Mouse (Mus musculus): ENCODE measurements around the gene Rcn2.
"Not testable (repeated sequence)": the region's sequence is repeated elsewhere in the genome, so short reads cannot be mapped to it uniquely, and the experiment has no call there.

Rcn2 gene

GRCm38 (mm10) chr9:56041372-56042180 lies at the start of gene Rcn2:
Rcn2 (plus strand) TSS chr9:56041845.
- DNase-seq (ENCODE audit: low read depth, low spot score): peak; percentile 96

GRCm38 (mm10) chr9:56004679-56005078 lies 37.0 kb upstream of the Rcn2 start:
- DNase-seq (ENCODE audit: low read depth, low spot score): not testable (repeated sequence)

GRCm38 (mm10) chr9:56010450-56010849 lies 31.2 kb upstream of the Rcn2 start, which contains the start of gene 4930563M21Rik:
4930563M21Rik (minus strand) TSS chr9:56010550.
- no peak for DNase-seq (ENCODE audit: low read depth, low spot score)

- peak; percentile 27 for DNase-seq (ENCODE audit: low read depth, low spot score)
These were observed 16.9 kb upstream of the Rcn2 start for GRCm38 (mm10) chr9:56024772-56025171.

GRCm38 (mm10) chr9:56027292-56027691 lies 14.4 kb upstream of the Rcn2 start:
- no peak for DNase-seq (ENCODE audit: low read depth, low spot score)

- DNase-seq (ENCODE audit: low read depth, low spot score): no peak
These were observed 9.4 kb upstream of the Rcn2 start for GRCm38 (mm10) chr9:56032219-56032618.

GRCm38 (mm10) chr9:56042181-56042621 lies 556 bp downstream of the Rcn2 start:
- no peak for DNase-seq (ENCODE audit: low read depth, low spot score)

GRCm38 (mm10) chr9:56053796-56054195 lies 12.2 kb downstream of the Rcn2 start:
- DNase-seq (ENCODE audit: low read depth, low spot score): no peak

- DNase-seq (ENCODE audit: low read depth, low spot score): no peak
These were observed 14.5 kb downstream of the Rcn2 start for GRCm38 (mm10) chr9:56056147-56056546.

- no peak for DNase-seq (ENCODE audit: low read depth, low spot score)
These were observed 20.7 kb downstream of the Rcn2 start for GRCm38 (mm10) chr9:56062336-56062735.

GRCm38 (mm10) chr9:56065011-56065410 lies 23.4 kb downstream of the Rcn2 start:
- no peak for DNase-seq (ENCODE audit: low read depth, low spot score)

GRCm38 (mm10) chr9:56067964-56068363 lies 26.3 kb downstream of the Rcn2 start:
- no peak for DNase-seq (ENCODE audit: low read depth, low spot score)

- no peak for DNase-seq (ENCODE audit: low read depth, low spot score)
These were observed 27.0 kb downstream of the Rcn2 start for GRCm38 (mm10) chr9:56068630-56069029.

- no peak for DNase-seq (ENCODE audit: low read depth, low spot score)
These were observed 31.2 kb downstream of the Rcn2 start for GRCm38 (mm10) chr9:56072861-56073260.

- DNase-seq (ENCODE audit: low read depth, low spot score): no peak
These were observed 33.2 kb downstream of the Rcn2 start for GRCm38 (mm10) chr9:56074863-56075262.

GRCm38 (mm10) chr9:56075264-56075663 lies 33.6 kb downstream of the Rcn2 start:
- peak; percentile 92 for DNase-seq (ENCODE audit: low read depth, low spot score)

- peak; percentile 79 for DNase-seq (ENCODE audit: low read depth, low spot score)
These were observed 34.4 kb downstream of the Rcn2 start for GRCm38 (mm10) chr9:56075901-56076620.

GRCm38 (mm10) chr9:56079587-56079986 lies 37.9 kb downstream of the Rcn2 start:
- DNase-seq (ENCODE audit: low read depth, low spot score): no peak

GRCm38 (mm10) chr9:56086524-56086923 lies 44.9 kb downstream of the Rcn2 start:
- DNase-seq (ENCODE audit: low read depth, low spot score): no peak

GRCm38 (mm10) chr9:56089778-56090520 lies 48.3 kb downstream of the Rcn2 start, which contains the start of gene Pstpip1:
Pstpip1 (plus strand) TSS chr9:56089962.
- DNase-seq (ENCODE audit: low read depth, low spot score): peak; percentile 87

GRCm38 (mm10) chr9:56090546-56091225 lies 49.0 kb downstream of the Rcn2 start:
- DNase-seq (ENCODE audit: low read depth, low spot score): peak; percentile 57
